ENCODE assay signal across 9 mouse cellular contexts in genomic region chr2:91476251-91476661, GRCm38 (mm10). TPM values are rescaled to one million over a fixed set of nuclear protein-coding genes. Genes with fewer than 3 reads are reported as not detected.
DNase-seq lines count a peak whose midpoint lies in the region; ATAC-seq lines count a peak whose summit lies in the region.
"Had no signal": no experiment of that assay in that cellular context is flagged by ENCODE, and none has a peak within 500 bp of the region (broad histone marks: within the 10 kb centered on the region; RNA-seq: fewer than 3 reads in every experiment).

No protein-coding gene starts in this region.

- H3K27me3 ChIP-seq in kidney, embryonic 16.5 days (ENCODE audit: insufficient read depth, low read length) = no peaks in the 10 kb centered on the region

- 0 out of 2 replicates have a peak, but pooled peaks have one; percentile 21 for ATAC-seq in kidney, embryonic 16.5 days (ENCODE audit: low FRiP score, low TSS enrichment)
- ATAC-seq in CD4-positive, CD25-positive, alpha-beta regulatory T cell, adult 4 months = no peak

- H3K4me2 ChIP-seq in kidney, embryonic 16.5 days (replicated peaks; ENCODE audit: low read depth, low read length) = no peak overlapping the region

- H3K36me3 ChIP-seq in kidney, embryonic 16.5 days (ENCODE audit: insufficient read depth, low read length) = peaks cover 33% of the 10 kb centered on the region

- peaks cover 10% of the 10 kb centered on the region for H3K4me1 ChIP-seq in kidney, embryonic 16.5 days (ENCODE audit: insufficient read depth, low read length)

- no peak overlapping the region for H3K27ac ChIP-seq in kidney, embryonic 16.5 days (ENCODE audit: low read length)
- H3K27ac ChIP-seq: liver, embryonic 14.5 days had no signal

- 56% methylated on average over 17 of the region's 17 CpGs for WGBS in kidney, embryonic 16.5 days

- DNase-seq in kidney, adult 18-20 months = no peak
- DNase-seq in adipocyte (ENCODE audit: low spot score) = peak; percentile 55
- DNase-seq in gastrocnemius, adult 18-20 months (ENCODE audit: low spot score) = peak; percentile 59
- DNase-seq in kidney, postnatal 36 days = peak; percentile 19 to 39
- DNase-seq in urinary bladder, postnatal 14 days (ENCODE audit: low spot score) = no peak
- no peak for DNase-seq in MN1 (ENCODE audit: low spot score)

- H3K4me3 ChIP-seq in kidney, embryonic 16.5 days (ENCODE audit: low read length) = no peak overlapping the region

- no peak overlapping the region for H3K9ac ChIP-seq in kidney, embryonic 16.5 days (replicated peaks; ENCODE audit: low read length)
- H3K9ac ChIP-seq: liver, embryonic 14.5 days had no signal

- H3K9me3 ChIP-seq in kidney, embryonic 16.5 days (ENCODE audit: low read length) = no peaks in the 10 kb centered on the region

RNA-seq across cellular contexts. Expression of gene Lrp4, which starts 18.9 kb away (rescaled TPM):
- 7.6 and 9.0 TPM in 2 replicates for polyA plus RNA-seq in kidney, embryonic 16.5 days (2015; fragmentation: Nextera tagmentation; extraction: Ambion mirVana)
- 1 to 10 TPM; 8.8 to 9.6 TPM for total RNA-seq in gastrocnemius, adult 18-20 months (2021)
- under 1 TPM; 0.10 to 0.19 TPM for polyA plus RNA-seq in CD4-positive, CD25-positive, alpha-beta regulatory T cell, adult 4 months (2017; shearing (Covaris generic))

RNA-seq across cellular contexts. Expression of gene 1110051M20Rik, which starts 31.8 kb away (rescaled TPM):
- polyA plus RNA-seq in kidney, embryonic 16.5 days (2015; fragmentation: Nextera tagmentation; extraction: Ambion mirVana) = 66.9 and 68.9 TPM in 2 replicates
- total RNA-seq in gastrocnemius, adult 18-20 months (2021) = 10 to 100 TPM; 14.4 to 21.7 TPM
- 10 to 100 TPM; 40.3 to 55.7 TPM for polyA plus RNA-seq in CD4-positive, CD25-positive, alpha-beta regulatory T cell, adult 4 months (2017; shearing (Covaris generic))

RNA-seq across cellular contexts. Expression of gene Ckap5, which starts 50.3 kb away (rescaled TPM):
- 63.7 and 70.3 TPM in 2 replicates for polyA plus RNA-seq in kidney, embryonic 16.5 days (2015; fragmentation: Nextera tagmentation; extraction: Ambion mirVana)
- 10 to 100 TPM; 33.0 to 33.2 TPM for total RNA-seq in gastrocnemius, adult 18-20 months (2021)
- 10 to 100 TPM; 44.5 to 62.8 TPM for polyA plus RNA-seq in CD4-positive, CD25-positive, alpha-beta regulatory T cell, adult 4 months (2017; shearing (Covaris generic))

Comparison
In these comparisons a context has a peak if more than half of its experiments do, and no peak if none do; other contexts are left out.
1. DNase-seq: peak in adipocyte (single experiment), gastrocnemius, adult 18-20 months (single experiment) and kidney, postnatal 36 days (2 of 2); none in kidney, adult 18-20 months (single experiment), urinary bladder, postnatal 14 days (single experiment) and MN1 (single experiment).